Mouse (Mus musculus) gastrocnemius, adult 2 months (tissue): ENCODE measurements around the gene Atg10. TPM values are rescaled to one million over a fixed set of nuclear protein-coding genes. Genes with fewer than 3 reads are reported as not detected.
A peak's percentile ranks its signal among the peaks of the same experiment; 100 is the strongest.

Source experiments
- DNase-seq: peaks from one replicate; pipeline ENCODE4 v3.0.0; 2022
- H3K27ac ChIP-seq: fragments of 200-600 bp; 2 replicates; pipeline ENCODE4 v1.8.1; 2022; ENCODE audit warnings: mild to moderate bottlenecking
- H3K4me3 ChIP-seq: fragments of 200-600 bp; 2 replicates; pipeline ENCODE4 v1.8.1; 2022; ENCODE audit warnings: mild to moderate bottlenecking, moderate library complexity
- CTCF ChIP-seq: fragments of 200-600 bp; IDR thresholded peaks from 2 replicates; pipeline ENCODE4 v1.8.1; 2022; ENCODE audit warnings: antibody characterized with exemption, mild to moderate bottlenecking, moderate library complexity
- intact Hi-C: fragments of 180-260 bp; cut with DNase I; formaldehyde crosslinking; loops from one replicate; pipeline ENCODE4 v1.15.1; 2025
- total RNA-seq, 2 experiments: library from RNA; stranded (reverse); gene quantifications; 2 replicates each; pipeline ENCODE4 v1.2.3; 2021

Gene Atg10
- total RNA-seq, 2 experiments from 2014 or later = 9.6 to 14.9 TPM

- intact Hi-C loops = no loop called here
- no peak overlapping the region for H3K4me3 ChIP-seq
- DNase-seq = no peak
- TF ChIP-seq CTCF = no peak
- no peak overlapping the region for H3K27ac ChIP-seq
Measured at GRCm38 (mm10) chr13:91206237-91206636, 17.5 kb downstream of the Atg10 start.

GRCm38 (mm10) chr13:91202564-91202963, 21.2 kb downstream of the Atg10 start:
- no peak for TF ChIP-seq CTCF
- Histone ChIP-seq H3K4me3 (no peak overlapping the region), H3K27ac (no peak overlapping the region)
- intact Hi-C loops = loop anchor here (2.0 kb wide), 1 partner anchor 20 kb away; no protein-coding TSS in a partner anchor
- DNase-seq = no peak

GRCm38 (mm10) chr13:91187378-91188234, 36.2 kb downstream of the Atg10 start:
- no peak for TF ChIP-seq CTCF
- intact Hi-C loops = loop anchor here (10.0 kb wide), 1 partner anchor 677 kb away; no protein-coding TSS in a partner anchor
- no peak for DNase-seq

GRCm38 (mm10) chr13:91185248-91185867, 38.4 kb downstream of the Atg10 start:
- Histone ChIP-seq H3K27ac (no peak overlapping the region), H3K4me3 (no peak overlapping the region)
- no peak for DNase-seq
- intact Hi-C loops = loop anchor here (10.0 kb wide), 1 partner anchor 679 kb away; no protein-coding TSS in a partner anchor
- TF ChIP-seq CTCF = no peak

More at GRCm38 (mm10) chr13:91187378-91188234, 36.2 kb downstream of the Atg10 start:
- no peak overlapping the region for H3K4me3 ChIP-seq
- no peak overlapping the region for H3K27ac ChIP-seq

GRCm38 (mm10) chr13:91184226-91184625, 39.5 kb downstream of the Atg10 start:
- no peak for TF ChIP-seq CTCF
- Histone ChIP-seq H3K4me3 (no peak overlapping the region), H3K27ac (no peak overlapping the region)
- DNase-seq = no peak
- intact Hi-C loops = loop anchor here (10.0 kb wide), 1 partner anchor 681 kb away; no protein-coding TSS in a partner anchor

GRCm38 (mm10) chr13:91180364-91180763, 43.4 kb downstream of the Atg10 start:
- intact Hi-C loops = loop anchor here (10.0 kb wide), 1 partner anchor 684 kb away; no protein-coding TSS in a partner anchor
- Histone ChIP-seq H3K27ac (no peak overlapping the region), H3K4me3 (no peak overlapping the region)
- TF ChIP-seq CTCF = no peak
- DNase-seq = no peak

GRCm38 (mm10) chr13:91179174-91179899, 44.4 kb downstream of the Atg10 start:
- no peak for TF ChIP-seq CTCF
- Histone ChIP-seq H3K4me3 (0 out of 2 replicates have a peak overlapping the region, but pooled peaks have one; percentile 15), H3K27ac (peak overlapping the region; percentile 61)
- intact Hi-C loops = no loop called here
- DNase-seq = no peak

- intact Hi-C loops = no loop called here
- Histone ChIP-seq H3K4me3 (no peak overlapping the region), H3K27ac (no peak overlapping the region)
- no peak for TF ChIP-seq CTCF
- DNase-seq = no peak
Measured at GRCm38 (mm10) chr13:91178428-91179160, 45.2 kb downstream of the Atg10 start.

- intact Hi-C loops = no loop called here
- TF ChIP-seq CTCF = no peak
- no peak for DNase-seq
- H3K27ac ChIP-seq = no peak overlapping the region
- no peak overlapping the region for H3K4me3 ChIP-seq
Measured at GRCm38 (mm10) chr13:91175347-91175746, 48.4 kb downstream of the Atg10 start.

GRCm38 (mm10) chr13:91171766-91172491, 51.8 kb downstream of the Atg10 start:
- no peak for TF ChIP-seq CTCF

GRCm38 (mm10) chr13:91171205-91171604, 52.6 kb downstream of the Atg10 start:
- TF ChIP-seq CTCF = no peak
- Histone ChIP-seq H3K4me3 (no peak overlapping the region), H3K27ac (0 out of 2 replicates have a peak overlapping the region, but pooled peaks have one; percentile 13)
- DNase-seq = peak; percentile 40
- intact Hi-C loops = no loop called here

More at GRCm38 (mm10) chr13:91171766-91172491, 51.8 kb downstream of the Atg10 start:
- peak; percentile 30 for DNase-seq
- H3K27ac ChIP-seq = 0 out of 2 replicates have a peak overlapping the region, but pooled peaks have one; percentile 13
- no peak overlapping the region for H3K4me3 ChIP-seq
- intact Hi-C loops = no loop called here
